Mouse (Mus musculus): ENCODE results near the gene Pafah1b2.

Pafah1b2 gene

GRCm38 (mm10) chr9:45943628-45944505 is 68.6 kb downstream of the Pafah1b2 start:
- DNase-seq (ENCODE audit: extremely low read depth, low read depth) = no peak

- DNase-seq (ENCODE audit: extremely low read depth, low read depth) = no peak
These were observed 69.6 kb downstream of the Pafah1b2 start for GRCm38 (mm10) chr9:45942916-45943315.

- no peak for DNase-seq (ENCODE audit: extremely low read depth, low read depth)
These were observed 70.0 kb downstream of the Pafah1b2 start for GRCm38 (mm10) chr9:45942464-45942863.

- DNase-seq (ENCODE audit: extremely low read depth, low read depth) = no peak
These were observed 71.1 kb downstream of the Pafah1b2 start for GRCm38 (mm10) chr9:45941329-45941888.

GRCm38 (mm10) chr9:45939794-45940193 is 72.7 kb downstream of the Pafah1b2 start:
- DNase-seq (ENCODE audit: extremely low read depth, low read depth) = no peak

GRCm38 (mm10) chr9:45938952-45939637 is 73.4 kb downstream of the Pafah1b2 start:
- DNase-seq (ENCODE audit: extremely low read depth, low read depth) = no peak

GRCm38 (mm10) chr9:45938088-45938487 is 74.4 kb downstream of the Pafah1b2 start:
- DNase-seq (ENCODE audit: extremely low read depth, low read depth) = no peak

- DNase-seq (ENCODE audit: extremely low read depth, low read depth) = peak; percentile 11
These were observed 75.6 kb downstream of the Pafah1b2 start for GRCm38 (mm10) chr9:45936883-45937282.

GRCm38 (mm10) chr9:45935628-45936210 is 76.8 kb downstream of the Pafah1b2 start, which contains the start of gene Tagln:
Gene Tagln (minus strand): TSS chr9:45936058.
- DNase-seq (ENCODE audit: extremely low read depth, low read depth) = no peak

- no peak for DNase-seq (ENCODE audit: extremely low read depth, low read depth)
These were observed 79.7 kb downstream of the Pafah1b2 start for GRCm38 (mm10) chr9:45932571-45933415.

- no peak for DNase-seq (ENCODE audit: extremely low read depth, low read depth)
These were observed 80.5 kb downstream of the Pafah1b2 start for GRCm38 (mm10) chr9:45931958-45932357.

GRCm38 (mm10) chr9:45929285-45929684 is 83.2 kb downstream of the Pafah1b2 start:
- no peak for DNase-seq (ENCODE audit: extremely low read depth, low read depth)

- no peak for DNase-seq (ENCODE audit: extremely low read depth, low read depth)
These were observed 92.6 kb downstream of the Pafah1b2 start for GRCm38 (mm10) chr9:45919895-45920294.

GRCm38 (mm10) chr9:45917041-45917934 is 95.2 kb downstream of the Pafah1b2 start:
- DNase-seq (ENCODE audit: extremely low read depth, low read depth) = no peak

GRCm38 (mm10) chr9:45915659-45916058 is 96.8 kb downstream of the Pafah1b2 start:
- DNase-seq (ENCODE audit: extremely low read depth, low read depth) = no peak
